Mouse (Mus musculus): ENCODE data around the gene Rangap1.
"Not testable (repeated sequence)": the region's sequence is repeated elsewhere in the genome, so short reads cannot be mapped to it uniquely, and the experiment has no call there.

Gene Rangap1

GRCm38 (mm10) chr15:81742368-81742767, 3.0 kb downstream of the Rangap1 start:
- DNase-seq (ENCODE audit: low spot score in 2 of 2) = not testable (repeated sequence)

GRCm38 (mm10) chr15:81739924-81740323, 5.4 kb downstream of the Rangap1 start:
- DNase-seq (ENCODE audit: low spot score in 2 of 2) = no peak

GRCm38 (mm10) chr15:81739296-81739695, 6.0 kb downstream of the Rangap1 start:
- DNase-seq (ENCODE audit: low spot score in 2 of 2) = no peak

- no peak for DNase-seq (ENCODE audit: low spot score in 2 of 2)
Observed at GRCm38 (mm10) chr15:81735075-81735474, 10.3 kb downstream of the Rangap1 start.

- DNase-seq (ENCODE audit: low spot score in 2 of 2) = peak; percentile 97
Observed at GRCm38 (mm10) chr15:81729792-81730635, 15.3 kb downstream of the Rangap1 start.

GRCm38 (mm10) chr15:81729241-81729791, 16.0 kb downstream of the Rangap1 start:
- peak in 1 of 2 experiments; percentile 52 for DNase-seq (ENCODE audit: low spot score in 2 of 2)

GRCm38 (mm10) chr15:81725965-81726364, 19.4 kb downstream of the Rangap1 start:
- no peak for DNase-seq (ENCODE audit: low spot score in 2 of 2)

GRCm38 (mm10) chr15:81723653-81724052, 21.7 kb downstream of the Rangap1 start:
- no peak for DNase-seq (ENCODE audit: low spot score in 2 of 2)

- DNase-seq (ENCODE audit: low spot score in 2 of 2) = no peak
Observed at GRCm38 (mm10) chr15:81722361-81722760, 23.0 kb downstream of the Rangap1 start.

GRCm38 (mm10) chr15:81719139-81719531, 26.2 kb downstream of the Rangap1 start:
- DNase-seq (ENCODE audit: low spot score in 2 of 2) = no peak

GRCm38 (mm10) chr15:81718336-81719138, 26.8 kb downstream of the Rangap1 start:
- peak in 1 of 2 experiments; percentile 26 for DNase-seq (ENCODE audit: low spot score in 2 of 2)

GRCm38 (mm10) chr15:81713742-81714141, 31.6 kb downstream of the Rangap1 start:
- DNase-seq (ENCODE audit: low spot score in 2 of 2) = no peak

GRCm38 (mm10) chr15:81710801-81711200, 34.5 kb downstream of the Rangap1 start:
- DNase-seq (ENCODE audit: low spot score in 2 of 2) = no peak

GRCm38 (mm10) chr15:81709686-81710085, 35.6 kb downstream of the Rangap1 start:
- DNase-seq (ENCODE audit: low spot score in 2 of 2) = no peak

GRCm38 (mm10) chr15:81708991-81709390, 36.3 kb downstream of the Rangap1 start:
- no peak for DNase-seq (ENCODE audit: low spot score in 2 of 2)

GRCm38 (mm10) chr15:81703094-81703489, 42.2 kb downstream of the Rangap1 start:
- DNase-seq (ENCODE audit: low spot score in 2 of 2) = no peak

- DNase-seq (ENCODE audit: low spot score in 2 of 2) = no peak
Observed at GRCm38 (mm10) chr15:81702306-81703093, 42.8 kb downstream of the Rangap1 start.

- not testable (repeated sequence) for DNase-seq (ENCODE audit: low spot score in 2 of 2)
Observed at GRCm38 (mm10) chr15:81701350-81701749, 44.0 kb downstream of the Rangap1 start.

- DNase-seq (ENCODE audit: low spot score in 2 of 2) = no peak
Observed at GRCm38 (mm10) chr15:81700601-81701000, 44.7 kb downstream of the Rangap1 start.

- no peak for DNase-seq (ENCODE audit: low spot score in 2 of 2)
Observed at GRCm38 (mm10) chr15:81700161-81700560, 45.2 kb downstream of the Rangap1 start.

- DNase-seq (ENCODE audit: low spot score in 2 of 2) = no peak
Observed at GRCm38 (mm10) chr15:81698532-81698931, 46.8 kb downstream of the Rangap1 start.

- DNase-seq (ENCODE audit: low spot score in 2 of 2) = no peak
Observed at GRCm38 (mm10) chr15:81697847-81698246, 47.5 kb downstream of the Rangap1 start.
